Mouse (Mus musculus) heart, embryonic 12.5 days (tissue): ENCODE data around the gene Habp4. TPM values are rescaled to one million over a fixed set of nuclear protein-coding genes. Genes with fewer than 3 reads are reported as not detected.

Source experiments
- ATAC-seq: fragments of 200-750 bp; cut with Nextera tagmentation; 2 replicates; pipeline ENCODE4 v1.8.0; 2017; ENCODE audit warnings: moderate TSS enrichment, moderate library complexity; ENCODE audit not compliant: insufficient number of reproducible peaks, low FRiP score
- H3K27ac ChIP-seq: fragments of 300-500 bp; sonication (generic); 2 replicates; pipeline ENCODE4 v1.5.1; 2016; ENCODE audit warnings: mild to moderate bottlenecking, moderate library complexity; ENCODE audit not compliant: poor library complexity, severe bottlenecking
- H3K27me3 ChIP-seq: fragments of 300-500 bp; sonication (generic); replicated peaks from 2 replicates; pipeline ENCODE4 v1.6.1; 2016; ENCODE audit warnings: mild to moderate bottlenecking, moderate library complexity
- H3K36me3 ChIP-seq: fragments of 300-500 bp; sonication (generic); 2 replicates; pipeline ENCODE4 v1.6.1; 2016; ENCODE audit warnings: mild to moderate bottlenecking, moderate library complexity
- H3K4me1 ChIP-seq: fragments of 300-500 bp; sonication (generic); replicated peaks from 2 replicates; pipeline ENCODE4 v1.6.1; 2016; ENCODE audit warnings: mild to moderate bottlenecking
- H3K4me2 ChIP-seq: fragments of 300-500 bp; sonication (generic); 2 replicates; pipeline ENCODE4 v1.6.1; 2016; ENCODE audit warnings: mild to moderate bottlenecking, moderate library complexity
- H3K4me3 ChIP-seq: fragments of 300-500 bp; sonication (generic); 2 replicates; pipeline ENCODE4 v1.5.1; 2016; ENCODE audit warnings: mild to moderate bottlenecking
- H3K9ac ChIP-seq: fragments of 300-500 bp; sonication (generic); 2 replicates; pipeline ENCODE4 v1.6.1; 2016; ENCODE audit warnings: mild to moderate bottlenecking, moderate library complexity
- H3K9me3 ChIP-seq: fragments of 300-500 bp; sonication (generic); replicated peaks from 2 replicates; pipeline ENCODE4 v1.6.1; 2016; ENCODE audit warnings: mild to moderate bottlenecking, moderate library complexity
- WGBS: fragments of 180-500 bp; shearing (Covaris S2); methylation state at CpG from one replicate; pipeline ENCODE4 v1.1.7; 2016; 5-methylcytosine and 5-hydroxymethylcytosine counted together
- polyA plus RNA-seq: library from polyadenylated mRNA; unstranded; fragments of >200 nt; fragmentation: Nextera tagmentation; extraction: Ambion mirVana; gene quantifications from 2 replicates; pipeline ENCODE4 v1.2.1, GENCODE M21; 2016

The Habp4 gene
- polyA plus RNA-seq, 1 experiment from 2014 or later = 69.8 TPM

GRCm38 (mm10) chr13:64198310-64198709, 36.7 kb downstream of the Habp4 start:
- Histone ChIP-seq H3K9ac (no peak overlapping the region), H3K4me3 (no peak overlapping the region), H3K4me1 (peaks cover 6% of the 10 kb centered on the region; the same call in 1 of the 2 replicates), H3K36me3 (peaks cover 41% of the 10 kb centered on the region), H3K27ac (no peak overlapping the region), H3K4me2 (no peak overlapping the region), H3K9me3 (no peaks in the 10 kb centered on the region), H3K27me3 (no peaks in the 10 kb centered on the region)
- no peak for ATAC-seq
- 90% methylated on average over 4 of the region's 4 CpGs for WGBS

- H3K36me3 ChIP-seq = peaks cover 28% of the 10 kb centered on the region
- no peak for ATAC-seq
- H3K4me1 ChIP-seq = no peaks in the 10 kb centered on the region; the same call in 1 of the 2 replicates
- 83% methylated on average over 4 of the region's 4 CpGs for WGBS
- H3K9me3 ChIP-seq = no peaks in the 10 kb centered on the region
- no peak overlapping the region for H3K4me3 ChIP-seq
- H3K9ac ChIP-seq = no peak overlapping the region
- no peak overlapping the region for H3K27ac ChIP-seq
- no peak overlapping the region for H3K4me2 ChIP-seq
- H3K27me3 ChIP-seq = no peaks in the 10 kb centered on the region
Measured at GRCm38 (mm10) chr13:64200911-64201310, 39.3 kb downstream of the Habp4 start.

GRCm38 (mm10) chr13:64204726-64205125, 43.1 kb downstream of the Habp4 start:
- Histone ChIP-seq H3K9me3 (no peaks in the 10 kb centered on the region), H3K9ac (no peak overlapping the region), H3K4me2 (no peak overlapping the region), H3K27ac (no peak overlapping the region), H3K27me3 (no peaks in the 10 kb centered on the region), H3K36me3 (peaks cover 12% of the 10 kb centered on the region), H3K4me1 (no peaks in the 10 kb centered on the region; the same call in 1 of the 2 replicates), H3K4me3 (no peak overlapping the region)
- ATAC-seq = no peak
- 44% methylated on average over 2 of the region's 2 CpGs for WGBS

GRCm38 (mm10) chr13:64205186-64205585, 43.6 kb downstream of the Habp4 start:
- ATAC-seq = no peak
- Histone ChIP-seq H3K4me3 (no peak overlapping the region), H3K9me3 (no peaks in the 10 kb centered on the region), H3K9ac (no peak overlapping the region), H3K4me1 (no peaks in the 10 kb centered on the region; the same call in 1 of the 2 replicates), H3K4me2 (no peak overlapping the region), H3K27me3 (no peaks in the 10 kb centered on the region), H3K27ac (no peak overlapping the region), H3K36me3 (peaks cover 12% of the 10 kb centered on the region)
- WGBS = 50% methylated on average over 2 of the region's 2 CpGs

GRCm38 (mm10) chr13:64208146-64208545, 46.5 kb downstream of the Habp4 start:
- Histone ChIP-seq H3K36me3 (peaks cover 9% of the 10 kb centered on the region), H3K27me3 (no peaks in the 10 kb centered on the region), H3K4me1 (no peaks in the 10 kb centered on the region; the same call in 1 of the 2 replicates), H3K9ac (no peak overlapping the region), H3K27ac (no peak overlapping the region), H3K9me3 (no peaks in the 10 kb centered on the region), H3K4me2 (no peak overlapping the region), H3K4me3 (no peak overlapping the region)
- 84% methylated on average over 6 of the region's 6 CpGs for WGBS
- ATAC-seq = no peak

- Histone ChIP-seq H3K27ac (no peak overlapping the region), H3K4me3 (no peak overlapping the region), H3K9me3 (no peaks in the 10 kb centered on the region), H3K36me3 (peaks cover 26% of the 10 kb centered on the region), H3K4me1 (peaks cover 5% of the 10 kb centered on the region), H3K9ac (no peak overlapping the region), H3K27me3 (no peaks in the 10 kb centered on the region), H3K4me2 (no peak overlapping the region)
- ATAC-seq = no peak
- 78% methylated on average over 5 of the region's 5 CpGs for WGBS
Measured at GRCm38 (mm10) chr13:64211995-64212603, 50.5 kb downstream of the Habp4 start.

GRCm38 (mm10) chr13:64214891-64215290, 53.3 kb downstream of the Habp4 start:
- ATAC-seq = no peak
- Histone ChIP-seq H3K4me3 (no peak overlapping the region), H3K27me3 (no peaks in the 10 kb centered on the region), H3K9me3 (no peaks in the 10 kb centered on the region), H3K27ac (no peak overlapping the region), H3K4me2 (no peak overlapping the region), H3K4me1 (peaks cover 5% of the 10 kb centered on the region), H3K36me3 (peaks cover 30% of the 10 kb centered on the region), H3K9ac (no peak overlapping the region)
- 93% methylated on average over 5 of the region's 5 CpGs for WGBS

- Histone ChIP-seq H3K27me3 (no peaks in the 10 kb centered on the region), H3K27ac (no peak overlapping the region), H3K9ac (no peak overlapping the region), H3K9me3 (no peaks in the 10 kb centered on the region), H3K4me2 (no peak overlapping the region), H3K4me1 (peaks cover 10% of the 10 kb centered on the region; the same call in 1 of the 2 replicates), H3K36me3 (no peaks in the 10 kb centered on the region; the same call in 1 of the 2 replicates), H3K4me3 (no peak overlapping the region)
- no peak for ATAC-seq
- WGBS = 57% methylated on average over 3 of the region's 3 CpGs
Measured at GRCm38 (mm10) chr13:64225738-64226137, 64.1 kb downstream of the Habp4 start.

GRCm38 (mm10) chr13:64226725-64227124, 65.1 kb downstream of the Habp4 start:
- H3K4me2 ChIP-seq = no peak overlapping the region
- peaks cover 10% of the 10 kb centered on the region; the same call in 1 of the 2 replicates for H3K4me1 ChIP-seq
- no peak overlapping the region for H3K9ac ChIP-seq
- H3K4me3 ChIP-seq = no peak overlapping the region
- no peak overlapping the region for H3K27ac ChIP-seq
- no peak for ATAC-seq
- H3K36me3 ChIP-seq = no peaks in the 10 kb centered on the region; the same call in 1 of the 2 replicates
- WGBS = 86% methylated on average over 4 of the region's 4 CpGs
- no peaks in the 10 kb centered on the region for H3K9me3 ChIP-seq
- no peaks in the 10 kb centered on the region for H3K27me3 ChIP-seq

GRCm38 (mm10) chr13:64233139-64233538, 71.5 kb downstream of the Habp4 start:
- Histone ChIP-seq H3K9ac (no peak overlapping the region), H3K4me1 (peaks cover 35% of the 10 kb centered on the region), H3K27me3 (no peaks in the 10 kb centered on the region), H3K36me3 (0 out of 2 replicates have a peak, but pooled peaks cover 2% of the 10 kb centered on the region), H3K4me3 (no peak overlapping the region), H3K4me2 (no peak overlapping the region), H3K9me3 (no peaks in the 10 kb centered on the region), H3K27ac (no peak overlapping the region)
- 81% methylated on average over 4 of the region's 4 CpGs for WGBS
- no peak for ATAC-seq

- no peak for ATAC-seq
- 0 out of 2 replicates have a peak, but pooled peaks cover 2% of the 10 kb centered on the region for H3K36me3 ChIP-seq
- no peak overlapping the region for H3K4me2 ChIP-seq
- H3K9ac ChIP-seq = no peak overlapping the region
- peaks cover 42% of the 10 kb centered on the region for H3K4me1 ChIP-seq
- 38% methylated on average over 4 of the region's 4 CpGs for WGBS
- no peaks in the 10 kb centered on the region for H3K27me3 ChIP-seq
- H3K4me3 ChIP-seq = no peak overlapping the region
- H3K27ac ChIP-seq = peak overlapping the region; percentile 54; the same call in 1 of the 2 replicates
- no peaks in the 10 kb centered on the region for H3K9me3 ChIP-seq
Measured at GRCm38 (mm10) chr13:64235062-64235715, 73.6 kb downstream of the Habp4 start.
